ENCODE assay signal across 8 mouse cellular contexts in genomic region chr5:149439531-149440179, GRCm38 (mm10). TPM values are rescaled to one million over a fixed set of nuclear protein-coding genes. Genes with fewer than 3 reads are reported as not detected.
A peak's percentile ranks its signal among the peaks of the same experiment; 100 is the strongest.
DNase-seq lines count a peak whose midpoint lies in the region; ATAC-seq lines count a peak whose summit lies in the region.

Tex26 (plus strand) TSS chr5:149439660.

- no peaks in the 10 kb centered on the region for H3K27me3 ChIP-seq in hindbrain, embryonic 14.5 days (ENCODE audit: control insufficient read depth, insufficient read depth, low read length)

- H3K4me2 ChIP-seq in hindbrain, embryonic 14.5 days (replicated peaks), result peak within 1 kb of the TSS; percentile 64

- H3K4me1 ChIP-seq in hindbrain, embryonic 14.5 days (replicated peaks; ENCODE audit: control insufficient read depth, insufficient read depth, low read length), result peaks cover 24% of the 10 kb centered on the region

- peak; percentile 13 for DNase-seq in kidney, adult 18-20 months
- DNase-seq in kidney, adult 9 months, result no peak
- DNase-seq in cerebellum, postnatal 14 days, result peak; percentile 78 to 81
- peak; percentile 39 to 71 for DNase-seq in frontal cortex, postnatal 36 days (ENCODE audit: low spot score in 2 of 2)
- peak; percentile 87 for DNase-seq in hindbrain, embryonic 14.5 days (ENCODE audit: low spot score)
- peak; percentile 55 to 60 for DNase-seq in left cerebral cortex, postnatal 25 days (ENCODE audit: low spot score in 2 of 2)
- peak; percentile 47 to 51 for DNase-seq in right cerebral cortex, postnatal 36 days (ENCODE audit: low spot score in 2 of 2)

- ATAC-seq in hindbrain, embryonic 14.5 days (ENCODE audit: low FRiP score), result peak; percentile 85
- peak; percentile 86 for ATAC-seq in megakaryocyte-erythroid progenitor cell, adult 5-6 weeks (replicated peaks; ENCODE audit: low FRiP score, low TSS enrichment, poor library complexity, severe bottlenecking)

- WGBS in hindbrain, embryonic 14.5 days, result under 1% methylated on average over 25 of the region's 25 CpGs

- peak within 1 kb of the TSS; percentile 64 for H3K9ac ChIP-seq in hindbrain, embryonic 14.5 days

- no peaks in the 10 kb centered on the region for H3K36me3 ChIP-seq in hindbrain, embryonic 14.5 days (replicated peaks; ENCODE audit: control insufficient read depth, insufficient read depth)

- H3K9me3 ChIP-seq in hindbrain, embryonic 14.5 days (ENCODE audit: control insufficient read depth, low read length), result no peaks in the 10 kb centered on the region

- H3K4me3 ChIP-seq in hindbrain, embryonic 14.5 days (replicated peaks; ENCODE audit: low read length), result peak within 1 kb of the TSS; percentile 37

- intact Hi-C loops in left cerebral cortex, postnatal 25 days (cut with DNase I), result no loop called here

- peak within 1 kb of the TSS; percentile 96 for H3K27ac ChIP-seq in hindbrain, embryonic 14.5 days

RNA-seq across cellular contexts. Expression of gene Tex26, which starts in this region (rescaled TPM):
- polyA plus RNA-seq in hindbrain, embryonic 14.5 days (2014; fragmentation: Nextera tagmentation; extraction: Ambion mirVana), result 1.1 and 1.2 TPM in 2 replicates
- total RNA-seq in left cerebral cortex, postnatal 25 days (2021), result not detected
- total RNA-seq in megakaryocyte-erythroid progenitor cell, adult 5-6 weeks (2014; fragmentation: Nextera tagmentation), result not detected in 2 replicates
- not detected in 2 replicates for total RNA-seq in megakaryocyte-erythroid progenitor cell, adult 5-6 weeks (2017)

Comparison
In these comparisons a context has a peak if more than half of its experiments do, and no peak if none do; other contexts are left out.
1. Peak in DNase-seq in left cerebral cortex, postnatal 25 days; RNA of the gene not detected or under 1 TPM.
2. Peak in ATAC-seq in megakaryocyte-erythroid progenitor cell, adult 5-6 weeks; RNA of the gene not detected or under 1 TPM.